Mouse (Mus musculus) kidney, adult 2 months (tissue): ENCODE data around the gene Lrrc30. TPM values are rescaled to one million over a fixed set of nuclear protein-coding genes. Genes with fewer than 3 reads are reported as not detected.

Experiments used
- DNase-seq: peaks from one replicate; pipeline ENCODE4 v3.0.0; 2021
- H3K27ac ChIP-seq: fragments of 200-500 bp; 2 replicates; pipeline ENCODE4 v1.5.1; 2012; ENCODE audit warnings: low read depth, low read length, control low read depth, inconsistent platforms; ENCODE audit not compliant: insufficient read depth
- H3K27me3 ChIP-seq: fragments of 200-500 bp; replicated peaks from 2 replicates; pipeline ENCODE4 v1.6.1; 2012; ENCODE audit warnings: mild to moderate bottlenecking, moderate library complexity, low read length, inconsistent platforms; ENCODE audit not compliant: control insufficient read depth, insufficient read depth
- H3K36me3 ChIP-seq: fragments of 200-500 bp; 2 replicates; pipeline ENCODE4 v1.6.1; 2012; ENCODE audit warnings: mild to moderate bottlenecking, moderate library complexity, low read length, inconsistent platforms; ENCODE audit not compliant: control insufficient read depth, insufficient read depth
- H3K4me1 ChIP-seq: fragments of 200-500 bp; 2 replicates; pipeline ENCODE4 v1.6.1; 2011; ENCODE audit warnings: low read length; ENCODE audit not compliant: control insufficient read depth, insufficient read depth
- H3K4me3 ChIP-seq: fragments of 200-500 bp; 2 replicates; pipeline ENCODE4 v1.5.1; 2011; ENCODE audit warnings: mild to moderate bottlenecking, low read depth, low read length, control low read depth; ENCODE audit not compliant: insufficient read depth
- CTCF ChIP-seq: fragments of 200-500 bp; conservative IDR thresholded peaks from 2 replicates; pipeline ENCODE4 v1.5.1; 2011; ENCODE audit warnings: low read depth, mild to moderate bottlenecking, control low read depth, low read length, moderate library complexity, mixed read lengths; ENCODE audit not compliant: insufficient read depth, insufficient read length
- POLR2A ChIP-seq: fragments of 200-500 bp; IDR thresholded peaks from one replicate; pipeline ENCODE4 v1.6.1; 2011; ENCODE audit warnings: low read depth, low read length, control low read depth
- WGBS: fragments of 180-500 bp; shearing (Covaris S2); methylation state at CpG from one replicate; pipeline ENCODE4 v1.1.7; 2018; 5-methylcytosine and 5-hydroxymethylcytosine counted together
- polyA plus RNA-seq: library from polyadenylated mRNA; depleted of rRNA; stranded (reverse); fragments of >200 nt; gene quantifications from 2 replicates; pipeline ENCODE4 v1.2.3, GENCODE M21; 2012; rRNA removed

Lrrc30 gene
- polyA plus RNA-seq = 0.94 TPM in 1 of 2 replicates, not detected in the other

DNA sequence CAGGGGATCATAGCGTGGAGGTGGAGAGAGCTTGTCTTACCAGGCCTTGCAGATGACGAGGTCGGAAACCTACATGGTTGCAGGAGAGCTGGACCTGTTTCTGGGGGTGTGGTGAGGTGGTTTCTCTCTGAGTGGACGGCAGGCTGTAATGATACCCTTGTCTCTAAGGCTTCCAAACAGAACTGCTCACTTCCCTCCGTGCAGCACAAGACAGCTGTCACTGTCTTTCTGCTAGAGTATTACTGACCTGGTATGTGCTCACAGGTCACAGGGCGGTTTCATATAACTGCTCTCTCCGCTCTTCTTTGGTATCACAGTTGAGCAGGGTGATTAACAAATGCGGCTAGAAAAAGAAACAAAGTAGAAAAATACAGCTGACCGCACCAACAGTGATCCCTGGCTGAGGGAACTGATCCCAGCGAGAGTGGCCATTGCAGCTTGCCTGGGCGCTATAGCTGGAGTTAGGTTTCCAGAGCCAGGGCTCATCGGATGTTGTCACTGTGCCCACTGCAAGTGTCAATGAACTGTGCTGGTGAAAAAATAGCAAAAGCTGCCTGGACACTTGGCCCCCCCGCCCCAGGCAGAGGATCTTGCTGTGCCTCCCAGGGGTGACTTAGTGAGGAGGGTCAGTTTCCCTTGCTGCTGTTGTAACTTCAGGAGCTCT lies at the start of gene Lrrc30:
TSS of gene Lrrc30 (minus strand) at position 48 of the 664 bp plus-strand sequence.
- WGBS = 49% methylated on average over 13 of the region's 13 CpGs
- H3K36me3 ChIP-seq = no peaks in the 10 kb centered on the region
- no peaks in the 10 kb centered on the region for H3K4me1 ChIP-seq
- no peak within 1 kb of the TSS for H3K4me3 ChIP-seq
- H3K27me3 ChIP-seq = no peaks in the 10 kb centered on the region
- DNase-seq = no peak
- TF ChIP-seq CTCF (no peak), POLR2A (no peak)
- H3K27ac ChIP-seq = no peak within 1 kb of the TSS

DNA sequence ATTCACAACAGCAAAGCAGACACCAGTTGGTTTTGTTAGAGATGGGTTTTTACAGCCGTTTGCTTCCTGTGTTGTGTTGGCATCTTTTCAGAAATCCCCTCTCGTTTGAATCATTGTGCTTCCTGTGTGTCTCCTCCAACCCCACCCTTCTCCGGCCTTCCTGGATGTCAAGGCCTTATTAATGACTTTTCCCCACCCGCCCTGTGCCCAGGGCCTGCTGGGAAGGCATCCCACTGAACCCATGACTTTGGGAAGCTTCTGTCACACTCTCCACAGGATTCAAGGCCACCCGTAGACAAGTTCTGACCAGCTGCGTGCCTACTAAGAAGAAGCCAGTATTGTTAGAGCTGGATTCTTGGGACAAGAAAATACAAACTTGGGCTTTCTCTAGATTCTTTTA lies 48.6 kb upstream of the Lrrc30 start:
- TF ChIP-seq CTCF (no peak), POLR2A (no peak)
- DNase-seq = peak; percentile 26
- Histone ChIP-seq H3K4me3 (no peak overlapping the region), H3K27me3 (no peaks in the 10 kb centered on the region; the same call in 1 of the 2 replicates), H3K4me1 (0 out of 2 replicates have a peak, but pooled peaks cover 3% of the 10 kb centered on the region), H3K36me3 (no peaks in the 10 kb centered on the region), H3K27ac (no peak overlapping the region)
- 72% methylated on average over 6 of the region's 6 CpGs for WGBS

DNA sequence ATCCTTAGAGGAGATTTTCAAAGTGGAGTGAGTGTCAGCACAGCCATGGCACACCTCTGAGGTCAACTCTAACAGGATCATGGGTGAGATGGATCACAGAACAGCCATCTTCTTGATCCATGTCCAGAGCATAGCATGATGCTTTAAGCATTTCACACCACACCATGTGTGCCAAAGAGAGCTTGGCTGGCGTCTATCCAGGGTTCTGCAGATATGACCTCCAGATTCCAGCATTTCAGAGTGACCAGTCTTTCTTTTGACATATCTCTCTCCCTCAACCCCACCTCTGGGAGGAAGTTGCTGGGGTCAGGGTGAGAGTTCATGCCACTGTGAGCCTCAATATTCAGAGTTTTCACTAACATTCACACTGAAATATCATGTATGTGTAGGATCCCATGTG lies 46.1 kb upstream of the Lrrc30 start:
- H3K27me3 ChIP-seq = no peaks in the 10 kb centered on the region; the same call in 1 of the 2 replicates
- DNase-seq = no peak
- TF ChIP-seq POLR2A = no peak
- no peak for TF ChIP-seq CTCF
- no peaks in the 10 kb centered on the region for H3K4me1 ChIP-seq
- 69% methylated on average over 1 of the region's 1 CpGs for WGBS
- H3K27ac ChIP-seq = no peak overlapping the region
- no peaks in the 10 kb centered on the region for H3K36me3 ChIP-seq
- H3K4me3 ChIP-seq = no peak overlapping the region

GRCm38 (mm10) chr17:67667981-67668380 lies 35.5 kb upstream of the Lrrc30 start:
- peak; percentile 52 for DNase-seq
- TF ChIP-seq CTCF (peak; percentile 89), POLR2A (no peak)
- Histone ChIP-seq H3K27me3 (no peaks in the 10 kb centered on the region), H3K36me3 (no peaks in the 10 kb centered on the region), H3K4me3 (no peak overlapping the region), H3K4me1 (no peaks in the 10 kb centered on the region), H3K27ac (no peak overlapping the region)
- 15% methylated on average over 3 of the region's 3 CpGs for WGBS

DNA sequence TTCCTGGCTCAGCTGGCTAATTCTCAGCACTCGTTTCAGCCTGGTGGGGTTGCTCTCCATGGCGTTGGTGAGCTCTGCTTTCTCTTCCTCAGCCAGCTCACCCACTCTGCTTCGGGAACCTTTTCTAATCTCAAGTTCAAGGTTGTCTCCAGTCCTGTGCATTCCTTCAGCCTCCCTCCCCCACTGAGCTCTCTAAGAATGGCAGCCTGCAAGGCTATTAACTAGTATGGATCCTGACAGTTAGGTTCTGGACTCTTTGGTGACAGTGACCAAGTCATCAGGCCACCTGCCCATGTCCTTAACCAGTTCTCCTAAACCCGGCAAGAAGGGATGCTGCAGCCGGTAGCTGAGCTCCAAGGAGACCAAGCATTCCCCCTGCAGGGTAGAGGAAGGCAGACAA lies 34.5 kb upstream of the Lrrc30 start:
- Histone ChIP-seq H3K4me3 (no peak overlapping the region), H3K36me3 (no peaks in the 10 kb centered on the region), H3K4me1 (no peaks in the 10 kb centered on the region), H3K27ac (no peak overlapping the region), H3K27me3 (no peaks in the 10 kb centered on the region)
- DNase-seq = no peak
- TF ChIP-seq CTCF = no peak
- TF ChIP-seq POLR2A = no peak
- 76% methylated on average over 5 of the region's 5 CpGs for WGBS

GRCm38 (mm10) chr17:67664299-67664698 lies 31.8 kb upstream of the Lrrc30 start:
- TF ChIP-seq CTCF (no peak), POLR2A (no peak)
- Histone ChIP-seq H3K36me3 (no peaks in the 10 kb centered on the region), H3K4me1 (no peaks in the 10 kb centered on the region), H3K27me3 (no peaks in the 10 kb centered on the region), H3K4me3 (no peak overlapping the region), H3K27ac (no peak overlapping the region)
- 72% methylated on average over 3 of the region's 3 CpGs for WGBS
- no peak for DNase-seq

DNA sequence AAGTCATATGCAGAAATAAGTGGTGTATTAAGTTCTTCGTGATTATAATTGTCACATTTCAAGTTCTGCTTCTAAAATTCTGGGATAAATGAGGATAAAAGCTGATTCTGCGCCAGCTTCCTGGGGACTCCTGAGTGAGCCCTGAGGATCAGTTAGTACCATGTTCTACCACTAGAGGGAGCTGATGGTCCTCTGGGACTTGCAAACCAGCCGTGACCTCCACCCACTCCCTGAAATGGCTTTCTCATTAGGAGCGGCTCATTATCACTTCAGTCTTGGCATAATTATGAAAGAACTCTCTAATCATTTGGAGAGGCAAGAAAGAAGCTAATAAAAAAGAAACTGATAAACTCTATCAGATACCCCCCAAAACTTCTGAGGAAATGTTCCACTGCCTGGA lies 19.0 kb upstream of the Lrrc30 start:
- TF ChIP-seq POLR2A (no peak), CTCF (peak; percentile 88)
- DNase-seq = peak; percentile 78
- no peaks in the 10 kb centered on the region for H3K36me3 ChIP-seq
- no peaks in the 10 kb centered on the region for H3K4me1 ChIP-seq
- no peak overlapping the region for H3K27ac ChIP-seq
- WGBS = 10% methylated on average over 4 of the region's 4 CpGs
- no peak overlapping the region for H3K4me3 ChIP-seq
- H3K27me3 ChIP-seq = no peaks in the 10 kb centered on the region
